Mouse (Mus musculus): ENCODE measurements around the gene Galnt10.

DNA sequence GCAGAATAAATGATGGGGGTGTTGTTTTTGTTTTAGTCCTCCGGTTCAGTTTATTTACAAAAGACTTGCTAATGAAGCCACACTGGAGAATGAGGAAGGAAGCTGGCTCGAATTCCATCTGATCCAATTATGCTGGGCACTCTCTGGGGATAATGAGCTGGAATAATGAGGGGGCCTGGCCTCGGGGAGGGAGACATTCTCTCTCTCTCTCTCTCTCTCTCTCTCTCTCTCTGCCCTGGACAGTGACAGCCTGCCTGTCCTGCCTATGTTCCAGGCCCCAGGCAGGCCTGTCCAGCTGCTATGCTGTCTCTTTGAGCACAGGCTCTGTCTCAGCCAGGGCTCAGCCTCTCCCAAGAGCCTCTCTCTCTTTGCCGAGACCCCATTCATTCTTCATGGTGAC lies 128.7 kb downstream of the Galnt10 start:
- TF ChIP-seq GATA1 (IDR thresholded peaks at IDR 0.05; ENCODE audit: borderline replicate concordance, low read length) (no peak), CTCF (IDR thresholded peaks at IDR 0.05; ENCODE audit: low read depth, low read length) (no peak), POLR2AphosphoS5 (IDR thresholded peaks at IDR 0.05; ENCODE audit: insufficient replicate concordance, low read depth, low read length) (no peak), TAL1 (conservative IDR thresholded peaks at IDR 0.05; ENCODE audit: low read depth, low read length) (no peak), GATA2 (IDR thresholded peaks at IDR 0.05; ENCODE audit: borderline replicate concordance, low read depth, low read length) (no peak)

Measured in G1E (cell line).